Mouse (Mus musculus) adrenal gland, postnatal 10 days (tissue): ENCODE measurements around the gene Gm21409. TPM values are rescaled to one million over a fixed set of nuclear protein-coding genes. Genes with fewer than 3 reads are reported as not detected.
"Not testable (repeated sequence)": the region's sequence is repeated elsewhere in the genome, so short reads cannot be mapped to it uniquely, and the experiment has no call there.

Source experiments
- DNase-seq: peaks from one replicate; pipeline ENCODE4 v3.0.0; 2021; ENCODE audit warnings: mixed read lengths
- long read RNA-seq, 2 experiments: library from polyadenylated mRNA; stranded (forward); transcript quantifications; one replicate each; pipeline ENCODE4 v2.0.0; 2021
- total RNA-seq, 2 experiments: library from RNA; stranded (reverse); gene quantifications; 2 replicates each; pipeline ENCODE4 v1.2.3; 2021

Gm21409 gene
- total RNA-seq: not detected
- long read RNA-seq, experiment 1: 0 reads
- long read RNA-seq, experiment 2: 0 reads

DNA sequence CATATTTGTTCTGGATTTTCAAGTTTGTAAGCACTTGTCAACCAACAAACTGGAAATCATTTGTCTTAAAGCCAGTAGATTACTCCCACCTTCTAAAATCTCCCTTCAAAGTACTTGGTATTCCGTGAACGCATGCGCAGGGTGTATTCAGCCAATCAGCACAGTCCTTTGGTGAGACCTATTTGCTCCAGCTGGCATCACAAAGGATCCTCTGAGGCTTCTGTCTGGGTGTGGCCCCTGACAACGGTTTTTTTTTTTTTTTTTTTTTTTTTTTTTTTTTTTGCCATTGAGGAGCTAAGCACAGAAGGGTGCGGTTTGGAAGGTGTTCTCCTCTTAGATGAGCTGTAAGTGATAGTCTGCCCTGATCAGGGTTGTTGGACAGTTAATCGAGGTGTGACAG is at the start of gene Gm21409:
Gm21409 (plus strand) TSS at position 301 of the 400 bp plus-strand sequence.
- DNase-seq: not testable (repeated sequence)

Other genes starting within 250 kb of the Gm21409 start
- not detected for gene Gm21394, start 181.8 kb upstream of the Gm21409 start, total RNA-seq